Mouse (Mus musculus) heart, embryonic 11.5 days (tissue): Measurements from ENCODE around the gene Nox1. TPM values are rescaled to one million over a fixed set of nuclear protein-coding genes. Genes with fewer than 3 reads are reported as not detected.

Experiments used
- ATAC-seq: fragments of 200-750 bp; cut with Nextera tagmentation; replicated peaks from 2 replicates; pipeline ENCODE4 v1.8.0; 2017; ENCODE audit warnings: moderate library complexity; ENCODE audit not compliant: insufficient number of reproducible peaks, low FRiP score, low TSS enrichment
- H3K27ac ChIP-seq: fragments of 300-500 bp; sonication (generic); 2 replicates; pipeline ENCODE4 v1.5.1; 2014; ENCODE audit warnings: mild to moderate bottlenecking, low read depth, low read length
- H3K27me3 ChIP-seq: fragments of 300-500 bp; sonication (generic); 2 replicates; pipeline ENCODE4 v1.6.1; 2014; ENCODE audit warnings: mild to moderate bottlenecking, low read length, mixed read lengths; ENCODE audit not compliant: control insufficient read depth, insufficient read depth
- H3K36me3 ChIP-seq: fragments of 300-500 bp; sonication (generic); 2 replicates; pipeline ENCODE4 v1.6.1; 2014; ENCODE audit warnings: mild to moderate bottlenecking, low read length, moderate library complexity, mixed read lengths; ENCODE audit not compliant: control insufficient read depth, insufficient read depth
- H3K4me1 ChIP-seq: fragments of 300-500 bp; sonication (generic); 2 replicates; pipeline ENCODE4 v1.6.1; 2014; ENCODE audit warnings: low read length; ENCODE audit not compliant: control insufficient read depth, insufficient read depth
- H3K4me2 ChIP-seq: fragments of 300-500 bp; sonication (generic); 2 replicates; pipeline ENCODE4 v1.6.1; 2014; ENCODE audit warnings: mild to moderate bottlenecking, moderate library complexity
- H3K4me3 ChIP-seq: fragments of 300-500 bp; sonication (generic); 2 replicates; pipeline ENCODE4 v1.5.1; 2014; ENCODE audit warnings: low read depth, low read length
- H3K9ac ChIP-seq: fragments of 300-500 bp; sonication (generic); 2 replicates; pipeline ENCODE4 v1.6.1; 2014; ENCODE audit warnings: mild to moderate bottlenecking, low read depth, low read length, moderate library complexity
- H3K9me3 ChIP-seq: fragments of 300-500 bp; sonication (generic); replicated peaks from 2 replicates; pipeline ENCODE4 v1.6.1; 2016; ENCODE audit warnings: low read length; ENCODE audit not compliant: control insufficient read depth
- WGBS: fragments of 180-500 bp; shearing (Covaris S2); extraction: QIAGEN DNeasy Blood & Tissue Kit; methylation state at CpG from one replicate; pipeline ENCODE4 v1.1.7; 2014; ENCODE audit not compliant: insufficient replicate concordance; 5-methylcytosine and 5-hydroxymethylcytosine counted together
- polyA plus RNA-seq: library from polyadenylated mRNA; unstranded; fragments of >200 nt; fragmentation: Nextera tagmentation; extraction: Ambion mirVana; gene quantifications from 2 replicates; pipeline ENCODE4 v1.2.1, GENCODE M21; 2014

Nox1 gene
- polyA plus RNA-seq, 1 experiment from 2014 or later: 0.24 TPM

DNA sequence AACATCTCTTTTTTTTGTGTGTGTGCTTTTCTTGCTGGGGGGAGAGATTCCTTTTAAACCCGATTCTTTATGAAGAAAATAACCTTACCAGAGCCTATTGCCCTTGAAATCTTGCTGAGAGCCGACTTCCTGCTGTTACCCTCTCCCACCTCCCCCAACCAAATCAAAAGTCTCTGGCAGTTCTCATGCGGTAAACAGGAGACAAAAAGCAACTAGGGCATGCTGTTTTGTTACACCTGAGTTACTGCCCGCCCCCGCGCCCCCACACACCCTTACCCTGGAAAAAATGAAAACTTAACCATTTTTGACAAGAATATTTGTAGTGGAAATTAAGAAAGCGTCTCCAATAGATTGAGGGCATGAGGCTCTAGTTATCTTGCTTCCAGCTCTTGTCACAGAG, 63.6 kb downstream of the Nox1 start:
- Histone ChIP-seq H3K4me2 (no peak overlapping the region), H3K27me3 (no peaks in the 10 kb centered on the region; the same call in 1 of the 2 replicates), H3K9ac (no peak overlapping the region), H3K9me3 (no peaks in the 10 kb centered on the region), H3K27ac (no peak overlapping the region), H3K4me1 (no peaks in the 10 kb centered on the region), H3K36me3 (no peaks in the 10 kb centered on the region), H3K4me3 (no peak overlapping the region)
- no peak for ATAC-seq
- 33% methylated on average over 7 of the region's 7 CpGs for WGBS

DNA sequence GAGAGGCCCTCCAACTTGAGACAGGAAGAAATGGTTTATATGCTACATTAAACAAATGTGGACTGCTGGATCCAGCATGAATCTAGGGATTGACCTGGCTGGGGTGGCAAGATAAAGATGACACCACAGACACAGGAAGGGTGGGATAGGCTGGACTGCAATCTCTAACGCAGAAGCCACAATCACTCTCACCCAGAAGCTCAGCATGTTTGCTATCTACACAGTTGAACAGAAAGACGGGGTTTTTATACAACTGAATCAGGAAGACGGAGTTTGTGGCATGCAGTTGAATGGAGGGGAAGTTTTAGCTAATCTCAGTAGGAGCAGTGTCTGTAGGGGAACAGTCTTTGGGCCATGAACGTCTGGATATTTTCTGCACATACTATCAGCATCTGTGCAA, 79.8 kb downstream of the Nox1 start:
- H3K27me3 ChIP-seq: no peaks in the 10 kb centered on the region
- H3K9ac ChIP-seq: no peak overlapping the region
- H3K27ac ChIP-seq: no peak overlapping the region
- H3K4me1 ChIP-seq: no peaks in the 10 kb centered on the region
- no peaks in the 10 kb centered on the region for H3K9me3 ChIP-seq
- H3K36me3 ChIP-seq: no peaks in the 10 kb centered on the region
- H3K4me2 ChIP-seq: no peak overlapping the region
- H3K4me3 ChIP-seq: no peak overlapping the region
- ATAC-seq: no peak
- WGBS: 60% methylated on average over 4 of the region's 4 CpGs

DNA sequence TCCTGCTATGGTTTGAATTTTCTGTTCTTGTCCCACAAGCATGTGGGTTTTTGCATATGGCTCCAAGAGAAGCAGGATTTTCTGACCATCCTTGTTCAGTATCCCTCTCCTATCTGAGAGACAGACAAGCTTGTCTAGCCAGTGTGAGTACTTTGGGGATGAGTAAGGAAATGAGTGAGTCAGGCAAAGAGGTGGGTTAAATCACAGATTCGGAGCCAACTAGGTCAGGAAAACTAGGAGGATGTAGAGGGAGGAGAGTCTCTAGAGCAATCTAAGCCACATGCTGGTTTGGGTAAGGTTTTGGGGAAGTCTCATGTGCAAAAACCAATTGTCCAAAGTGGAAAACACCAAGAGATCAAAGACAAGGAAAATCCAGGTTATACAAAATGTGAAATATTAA, 80.2 kb downstream of the Nox1 start:
- Histone ChIP-seq H3K4me2 (no peak overlapping the region), H3K27me3 (no peaks in the 10 kb centered on the region), H3K9me3 (no peaks in the 10 kb centered on the region), H3K4me3 (no peak overlapping the region), H3K27ac (no peak overlapping the region), H3K4me1 (no peaks in the 10 kb centered on the region), H3K9ac (no peak overlapping the region), H3K36me3 (no peaks in the 10 kb centered on the region)
- ATAC-seq: no peak
- 69% methylated on average over 1 of the region's 1 CpGs for WGBS

DNA sequence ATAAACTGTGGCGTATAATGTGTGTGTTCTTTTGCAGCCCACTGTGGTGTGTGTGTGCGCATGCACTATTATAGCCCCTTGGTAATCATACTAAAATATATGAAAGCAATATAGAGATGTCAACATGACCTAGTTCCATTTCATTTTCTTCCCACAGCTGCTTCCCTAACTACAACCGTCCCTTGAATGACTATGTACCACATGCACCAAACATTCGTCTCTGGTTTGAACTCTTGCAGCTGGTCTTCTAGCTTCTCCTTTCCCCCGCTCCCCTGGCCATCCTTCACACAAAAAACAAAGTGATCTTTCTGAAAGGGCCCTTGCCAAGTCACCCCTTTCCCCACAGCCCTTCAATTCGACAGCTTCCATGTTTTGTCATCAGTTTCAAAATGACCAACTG, 81.7 kb downstream of the Nox1 start:
- H3K27ac ChIP-seq: no peak overlapping the region
- no peaks in the 10 kb centered on the region for H3K9me3 ChIP-seq
- H3K4me1 ChIP-seq: no peaks in the 10 kb centered on the region
- no peak for ATAC-seq
- no peak overlapping the region for H3K4me3 ChIP-seq
- H3K36me3 ChIP-seq: no peaks in the 10 kb centered on the region
- H3K27me3 ChIP-seq: no peaks in the 10 kb centered on the region
- WGBS: 77% methylated on average over 6 of the region's 6 CpGs
- H3K9ac ChIP-seq: no peak overlapping the region
- no peak overlapping the region for H3K4me2 ChIP-seq

DNA sequence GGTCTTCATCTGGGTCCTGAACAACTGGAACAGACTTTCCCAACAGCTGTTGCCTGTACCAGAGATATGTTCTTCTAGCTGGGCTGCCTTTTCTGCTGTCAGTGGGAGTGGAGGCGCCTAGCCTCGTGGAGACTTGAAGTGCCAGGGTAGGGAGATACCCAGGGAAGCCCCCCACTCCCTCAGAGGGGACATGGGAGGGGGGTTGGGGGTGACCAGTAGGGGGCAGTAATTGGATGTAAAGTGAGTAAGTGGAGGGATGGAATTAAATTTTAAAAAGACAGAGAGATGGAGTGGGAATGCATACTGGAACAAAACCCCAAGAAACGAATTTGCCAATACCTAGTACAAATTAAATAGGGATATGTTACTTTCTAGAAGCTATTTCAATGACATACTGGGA, 87.9 kb downstream of the Nox1 start:
- H3K27me3 ChIP-seq: no peaks in the 10 kb centered on the region
- no peak overlapping the region for H3K4me2 ChIP-seq
- no peaks in the 10 kb centered on the region for H3K4me1 ChIP-seq
- WGBS: 37% methylated on average over 3 of the region's 3 CpGs
- no peak overlapping the region for H3K9ac ChIP-seq
- no peak for ATAC-seq
- no peak overlapping the region for H3K27ac ChIP-seq
- no peaks in the 10 kb centered on the region for H3K36me3 ChIP-seq
- H3K9me3 ChIP-seq: no peaks in the 10 kb centered on the region
- no peak overlapping the region for H3K4me3 ChIP-seq

DNA sequence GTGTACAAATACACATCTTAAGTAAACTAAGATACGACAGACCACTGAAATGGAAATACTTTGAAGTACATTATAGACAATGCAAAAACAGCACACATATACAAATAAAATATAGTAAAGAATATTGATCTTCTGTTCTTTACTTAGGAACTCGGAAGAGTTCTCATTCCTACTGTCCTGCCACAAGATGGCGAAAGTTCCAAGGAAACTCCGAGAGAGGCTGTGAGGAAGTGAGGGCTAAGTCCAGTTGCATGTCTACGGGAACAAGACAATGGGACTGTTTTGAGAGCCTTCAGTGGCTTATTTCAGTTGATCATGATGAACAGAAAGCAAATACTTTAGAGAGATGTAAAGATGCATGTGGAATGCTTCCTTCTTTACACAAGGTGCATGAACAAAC, 89.5 kb downstream of the Nox1 start:
- no peak for ATAC-seq
- Histone ChIP-seq H3K9me3 (no peaks in the 10 kb centered on the region), H3K27ac (no peak overlapping the region), H3K9ac (no peak overlapping the region), H3K36me3 (no peaks in the 10 kb centered on the region), H3K27me3 (no peaks in the 10 kb centered on the region), H3K4me1 (no peaks in the 10 kb centered on the region), H3K4me2 (no peak overlapping the region), H3K4me3 (no peak overlapping the region)
- WGBS: 27% methylated on average over 5 of the region's 5 CpGs

DNA sequence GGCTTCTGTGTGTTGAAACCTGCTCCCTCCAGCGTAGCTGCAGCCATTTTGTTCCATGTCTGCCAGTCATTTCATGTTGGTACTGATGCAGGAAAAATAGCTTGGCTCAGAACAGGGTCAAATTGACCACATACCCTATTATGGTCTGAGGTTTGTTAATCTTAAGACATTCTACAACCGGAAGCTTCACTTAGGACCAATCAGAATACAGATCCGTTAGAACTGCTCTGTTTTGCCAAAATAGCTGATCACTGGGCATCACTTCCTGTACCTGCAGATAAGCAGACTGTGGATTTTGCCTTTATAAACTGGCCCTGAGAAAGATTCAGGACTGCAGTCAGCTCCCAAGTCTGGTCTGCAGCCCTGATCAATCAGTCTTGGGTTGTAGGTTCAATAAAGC, 93.2 kb downstream of the Nox1 start:
- 64% methylated on average over 3 of the region's 3 CpGs for WGBS
- ATAC-seq: no peak

DNA sequence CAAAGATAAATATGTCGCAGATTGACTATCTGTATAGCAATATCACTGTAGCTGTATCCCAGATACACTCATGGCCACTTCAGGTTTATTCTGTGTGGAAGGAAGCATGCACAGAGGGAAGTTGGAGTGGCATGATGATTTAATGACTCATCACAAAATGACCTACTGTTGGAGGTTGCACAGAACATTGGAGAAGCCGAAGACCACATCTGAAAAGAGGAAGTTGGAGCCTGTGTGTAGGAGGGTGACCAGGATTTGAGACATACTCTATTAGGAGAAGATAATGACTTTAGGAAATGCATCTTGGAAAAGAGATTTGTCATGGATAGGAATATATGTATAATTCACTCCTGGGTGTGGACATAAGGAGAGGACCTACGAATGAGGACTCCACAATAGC, 105.3 kb downstream of the Nox1 start:
- H3K27ac ChIP-seq: no peak overlapping the region
- no peak overlapping the region for H3K9ac ChIP-seq
- H3K36me3 ChIP-seq: no peaks in the 10 kb centered on the region
- H3K4me2 ChIP-seq: no peak overlapping the region
- H3K4me3 ChIP-seq: no peak overlapping the region
- H3K9me3 ChIP-seq: no peaks in the 10 kb centered on the region
- H3K27me3 ChIP-seq: no peaks in the 10 kb centered on the region
- no peak for ATAC-seq
- WGBS: 62% methylated on average over 3 of the region's 3 CpGs
- H3K4me1 ChIP-seq: no peaks in the 10 kb centered on the region

More for the DNA sequence above, 93.2 kb downstream of the Nox1 start:
- H3K27me3 ChIP-seq: no peaks in the 10 kb centered on the region
- no peak overlapping the region for H3K9ac ChIP-seq
- no peak overlapping the region for H3K27ac ChIP-seq
- no peaks in the 10 kb centered on the region for H3K4me1 ChIP-seq
- H3K36me3 ChIP-seq: no peaks in the 10 kb centered on the region
- H3K9me3 ChIP-seq: no peaks in the 10 kb centered on the region
- H3K4me2 ChIP-seq: no peak overlapping the region
- H3K4me3 ChIP-seq: no peak overlapping the region

DNA sequence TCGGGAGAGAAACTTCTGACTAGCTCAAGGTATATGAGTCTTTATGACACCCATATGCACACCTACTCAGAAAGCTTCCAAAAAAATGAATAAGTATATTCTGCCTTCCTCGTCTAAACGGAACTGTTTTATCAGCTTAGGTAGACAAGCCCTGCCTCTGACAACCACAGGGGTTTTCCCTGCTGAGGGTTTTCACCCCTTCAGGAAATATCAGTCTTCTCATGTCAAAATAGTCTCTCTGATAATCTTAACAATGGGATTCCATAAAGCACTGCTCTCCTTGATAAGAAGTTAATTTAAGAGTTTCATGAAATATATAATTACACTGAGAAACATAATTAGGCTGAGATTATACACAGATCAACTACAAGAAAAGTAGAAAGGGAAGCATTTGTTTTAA, 110.0 kb downstream of the Nox1 start:
- H3K36me3 ChIP-seq: no peaks in the 10 kb centered on the region
- no peaks in the 10 kb centered on the region for H3K9me3 ChIP-seq
- H3K4me1 ChIP-seq: no peaks in the 10 kb centered on the region
- H3K27me3 ChIP-seq: no peaks in the 10 kb centered on the region
- ATAC-seq: no peak
- H3K4me2 ChIP-seq: no peak overlapping the region
- H3K9ac ChIP-seq: no peak overlapping the region
- no peak overlapping the region for H3K4me3 ChIP-seq
- WGBS: 71% methylated on average over 3 of the region's 3 CpGs
- no peak overlapping the region for H3K27ac ChIP-seq
